Mouse (Mus musculus) lung, postnatal 25 days (tissue): ENCODE results near the gene Il18.
A peak's percentile ranks its signal among the peaks of the same experiment; 100 is the strongest.
"Not testable (repeated sequence)": the region's sequence is repeated elsewhere in the genome, so short reads cannot be mapped to it uniquely, and the experiment has no call there.

Source experiments
- DNase-seq: peaks from one replicate; pipeline ENCODE4 v3.0.0; 2022; ENCODE audit warnings: low spot score

The Il18 gene

GRCm38 (mm10) chr9:50603998-50604324 lies 49.3 kb downstream of the Il18 start:
- DNase-seq, result no peak

GRCm38 (mm10) chr9:50604338-50604737 lies 49.7 kb downstream of the Il18 start:
- DNase-seq, result no peak

GRCm38 (mm10) chr9:50612115-50612514 lies 57.5 kb downstream of the Il18 start:
- DNase-seq, result no peak

GRCm38 (mm10) chr9:50616161-50616560 lies 61.5 kb downstream of the Il18 start:
- DNase-seq, result no peak

- peak; percentile 88 for DNase-seq
These were observed 62.4 kb downstream of the Il18 start, which contains the start of the genes Pih1d2 and Nkapd1 for GRCm38 (mm10) chr9:50616766-50617603. TSS of gene Pih1d2 (plus strand) at chr9:50617321. TSS of gene Nkapd1 (minus strand) at chr9:50617464.

GRCm38 (mm10) chr9:50617794-50618330 lies 63.2 kb downstream of the Il18 start:
- no peak for DNase-seq

- DNase-seq, result not testable (repeated sequence)
These were observed 76.3 kb downstream of the Il18 start for GRCm38 (mm10) chr9:50630903-50631302.
